Mouse (Mus musculus): ENCODE results near the gene Lrrc10. TPM values are rescaled to one million over a fixed set of nuclear protein-coding genes. Genes with fewer than 3 reads are reported as not detected.
"Not testable (repeated sequence)": the region's sequence is repeated elsewhere in the genome, so short reads cannot be mapped to it uniquely, and the experiment has no call there.

Gene Lrrc10
- polyA plus RNA-seq, 1 experiment from 2014 or later: not detected

- Histone ChIP-seq H3K4me1 (peaks cover 26% of the 10 kb centered on the region), H3K4me3 (replicated peaks) (no peak overlapping the region), H3K9ac (no peak overlapping the region), H3K4me2 (no peak overlapping the region), H3K27ac (no peak overlapping the region), H3K9me3 (no peaks in the 10 kb centered on the region), H3K27me3 (0 out of 2 replicates have a peak, but pooled peaks cover 5% of the 10 kb centered on the region), H3K36me3 (replicated peaks) (no peaks in the 10 kb centered on the region)
- WGBS: 50% methylated on average over 7 of the region's 7 CpGs
- no peak for ATAC-seq (ENCODE audit: low FRiP score)
These were observed 26.8 kb upstream of the Lrrc10 start for GRCm38 (mm10) chr10:117018281-117018840.

- ATAC-seq (ENCODE audit: low FRiP score): 0 out of 2 replicates have a peak, but pooled peaks have one; percentile 41
- Histone ChIP-seq H3K4me3 (replicated peaks) (no peak overlapping the region), H3K4me2 (no peak overlapping the region)
These were observed 24.0 kb upstream of the Lrrc10 start for GRCm38 (mm10) chr10:117021020-117021754.

GRCm38 (mm10) chr10:117023693-117024092 lies 21.4 kb upstream of the Lrrc10 start:
- H3K9me3 ChIP-seq: no peaks in the 10 kb centered on the region
- no peak for ATAC-seq (ENCODE audit: low FRiP score)
- WGBS: 71% methylated on average over 16 of the region's 16 CpGs
- no peak overlapping the region for H3K27ac ChIP-seq
- no peak overlapping the region for H3K4me2 ChIP-seq
- H3K9ac ChIP-seq: no peak overlapping the region
- H3K27me3 ChIP-seq: peaks cover 25% of the 10 kb centered on the region
- H3K4me1 ChIP-seq: peaks cover 12% of the 10 kb centered on the region
- H3K36me3 ChIP-seq (replicated peaks): no peaks in the 10 kb centered on the region
- no peak overlapping the region for H3K4me3 ChIP-seq (replicated peaks)

More at GRCm38 (mm10) chr10:117021020-117021754, 24.0 kb upstream of the Lrrc10 start:
- H3K27ac ChIP-seq: no peak overlapping the region
- WGBS: 27% methylated on average over 21 of the region's 21 CpGs
- no peaks in the 10 kb centered on the region for H3K9me3 ChIP-seq
- H3K36me3 ChIP-seq (replicated peaks): no peaks in the 10 kb centered on the region
- H3K4me1 ChIP-seq: peaks cover 19% of the 10 kb centered on the region
- H3K27me3 ChIP-seq: peaks cover 25% of the 10 kb centered on the region
- H3K9ac ChIP-seq: peak overlapping the region; percentile 7; the same call in 1 of the 2 replicates

GRCm38 (mm10) chr10:117025776-117026175 lies 19.4 kb upstream of the Lrrc10 start:
- peaks cover 25% of the 10 kb centered on the region for H3K27me3 ChIP-seq
- ATAC-seq (ENCODE audit: low FRiP score); H3K36me3 ChIP-seq (replicated peaks): not testable (repeated sequence)

GRCm38 (mm10) chr10:117026176-117026575 lies 19.0 kb upstream of the Lrrc10 start:
- Histone ChIP-seq H3K9ac (no peak overlapping the region), H3K4me1 (peaks cover 4% of the 10 kb centered on the region), H3K4me3 (replicated peaks) (no peak overlapping the region), H3K4me2 (no peak overlapping the region), H3K36me3 (replicated peaks) (no peaks in the 10 kb centered on the region), H3K27ac (no peak overlapping the region), H3K9me3 (no peaks in the 10 kb centered on the region), H3K27me3 (peaks cover 23% of the 10 kb centered on the region)
- ATAC-seq (ENCODE audit: low FRiP score): no peak
- WGBS: 83% methylated on average over 8 of the region's 8 CpGs

More at GRCm38 (mm10) chr10:117025776-117026175, 19.4 kb upstream of the Lrrc10 start:
- H3K4me1 ChIP-seq; H3K27ac ChIP-seq; H3K4me3 ChIP-seq (replicated peaks); H3K9me3 ChIP-seq; H3K4me2 ChIP-seq; H3K9ac ChIP-seq: not testable (repeated sequence)

- 95% methylated on average over 3 of the region's 3 CpGs for WGBS
- H3K4me3 ChIP-seq (replicated peaks): no peak overlapping the region
- H3K27me3 ChIP-seq: no peaks in the 10 kb centered on the region
- H3K27ac ChIP-seq: no peak overlapping the region
- H3K36me3 ChIP-seq (replicated peaks): no peaks in the 10 kb centered on the region
- H3K4me1 ChIP-seq: peaks cover 6% of the 10 kb centered on the region; the same call in 1 of the 2 replicates
- no peaks in the 10 kb centered on the region for H3K9me3 ChIP-seq
- H3K9ac ChIP-seq: no peak overlapping the region
- H3K4me2 ChIP-seq: no peak overlapping the region
- ATAC-seq (ENCODE audit: low FRiP score): no peak
These were observed 14.0 kb upstream of the Lrrc10 start for GRCm38 (mm10) chr10:117031160-117031559.

GRCm38 (mm10) chr10:117033785-117034184 lies 11.4 kb upstream of the Lrrc10 start:
- H3K27me3 ChIP-seq: no peaks in the 10 kb centered on the region
- H3K4me3 ChIP-seq (replicated peaks): no peak overlapping the region
- no peak overlapping the region for H3K4me2 ChIP-seq
- H3K27ac ChIP-seq: no peak overlapping the region
- peaks cover 6% of the 10 kb centered on the region; the same call in 1 of the 2 replicates for H3K4me1 ChIP-seq
- WGBS: 40% methylated on average over 8 of the region's 8 CpGs
- H3K9ac ChIP-seq: no peak overlapping the region
- no peak for ATAC-seq (ENCODE audit: low FRiP score)
- no peaks in the 10 kb centered on the region for H3K36me3 ChIP-seq (replicated peaks)
- H3K9me3 ChIP-seq: no peaks in the 10 kb centered on the region

GRCm38 (mm10) chr10:117040355-117040754 lies 4.8 kb upstream of the Lrrc10 start:
- Histone ChIP-seq H3K36me3 (replicated peaks) (no peaks in the 10 kb centered on the region), H3K9me3 (no peaks in the 10 kb centered on the region), H3K27me3 (no peaks in the 10 kb centered on the region), H3K4me3 (replicated peaks) (no peak overlapping the region), H3K9ac (no peak overlapping the region), H3K27ac (no peak overlapping the region), H3K4me2 (no peak overlapping the region), H3K4me1 (peaks cover 3% of the 10 kb centered on the region; the same call in 1 of the 2 replicates)
- WGBS: 76% methylated on average over 6 of the region's 6 CpGs
- no peak for ATAC-seq (ENCODE audit: low FRiP score)

GRCm38 (mm10) chr10:117042295-117042694 lies 2.8 kb upstream of the Lrrc10 start:
- Histone ChIP-seq H3K4me2 (no peak overlapping the region), H3K27me3 (no peaks in the 10 kb centered on the region), H3K4me1 (peaks cover 7% of the 10 kb centered on the region), H3K27ac (no peak overlapping the region), H3K9ac (no peak overlapping the region), H3K36me3 (replicated peaks) (no peaks in the 10 kb centered on the region), H3K4me3 (replicated peaks) (no peak overlapping the region), H3K9me3 (no peaks in the 10 kb centered on the region)
- ATAC-seq (ENCODE audit: low FRiP score): no peak
- 88% methylated on average over 14 of the region's 14 CpGs for WGBS

GRCm38 (mm10) chr10:117043497-117044166 lies 1.5 kb upstream of the Lrrc10 start:
- not testable (repeated sequence) for H3K36me3 ChIP-seq (replicated peaks); ATAC-seq (ENCODE audit: low FRiP score); H3K4me1 ChIP-seq; H3K27ac ChIP-seq; H3K9ac ChIP-seq; H3K4me2 ChIP-seq; H3K9me3 ChIP-seq; H3K4me3 ChIP-seq (replicated peaks); H3K27me3 ChIP-seq
- 73% methylated on average over 16 of the region's 16 CpGs for WGBS

GRCm38 (mm10) chr10:117049253-117049652 lies 4.1 kb downstream of the Lrrc10 start:
- Histone ChIP-seq H3K9ac (no peak overlapping the region), H3K9me3 (no peaks in the 10 kb centered on the region), H3K36me3 (replicated peaks) (peaks cover 61% of the 10 kb centered on the region), H3K27ac (no peak overlapping the region), H3K4me2 (no peak overlapping the region), H3K4me3 (replicated peaks) (no peak overlapping the region), H3K4me1 (peaks cover 7% of the 10 kb centered on the region), H3K27me3 (no peaks in the 10 kb centered on the region)
- 84% methylated on average over 4 of the region's 4 CpGs for WGBS
- ATAC-seq (ENCODE audit: low FRiP score): no peak

- Histone ChIP-seq H3K9me3 (no peaks in the 10 kb centered on the region), H3K4me1 (peaks cover 7% of the 10 kb centered on the region), H3K4me2 (no peak overlapping the region), H3K27ac (no peak overlapping the region), H3K27me3 (no peaks in the 10 kb centered on the region), H3K9ac (no peak overlapping the region), H3K36me3 (replicated peaks) (peaks cover 70% of the 10 kb centered on the region), H3K4me3 (replicated peaks) (no peak overlapping the region)
- ATAC-seq (ENCODE audit: low FRiP score): no peak
- 84% methylated on average over 4 of the region's 4 CpGs for WGBS
These were observed 4.9 kb downstream of the Lrrc10 start for GRCm38 (mm10) chr10:117049961-117050597.

Data from forebrain, embryonic 12.5 days (tissue).